Mouse (Mus musculus) G1E (cell line): ENCODE results near the gene Col4a1.

Experiments used
- CTCF ChIP-seq: IDR thresholded peaks from 2 replicates; pipeline ENCODE4 v1.5.1; 2012; ENCODE audit warnings: low read depth, low read length, inconsistent platforms, mixed read lengths
- GATA2 ChIP-seq: IDR thresholded peaks from 2 replicates; pipeline ENCODE4 v1.6.1; 2012; ENCODE audit warnings: low read depth, low read length, inconsistent platforms, borderline replicate concordance
- POLR2AphosphoS5 ChIP-seq: IDR thresholded peaks from 2 replicates; pipeline ENCODE4 v1.6.1; 2012; ENCODE audit warnings: low read depth, low read length, inconsistent platforms; ENCODE audit not compliant: insufficient replicate concordance
- TAL1 ChIP-seq: conservative IDR thresholded peaks from 2 replicates; pipeline ENCODE4 v1.6.1; 2012; ENCODE audit warnings: low read depth, low read length, inconsistent platforms, mixed read lengths

- no peak for TF ChIP-seq TAL1
- TF ChIP-seq CTCF: no peak
- no peak for TF ChIP-seq GATA2
- TF ChIP-seq POLR2AphosphoS5: no peak
These were observed 44.1 kb upstream of the Col4a1 start for GRCm38 (mm10) chr8:11356776-11357175.
